Mouse (Mus musculus): ENCODE measurements around the gene Tmem144. TPM values are rescaled to one million over a fixed set of nuclear protein-coding genes. Genes with fewer than 3 reads are reported as not detected.

Tmem144 gene
- polyA plus RNA-seq, 1 experiment from 2014 or later, result 4.1 TPM

DNA sequence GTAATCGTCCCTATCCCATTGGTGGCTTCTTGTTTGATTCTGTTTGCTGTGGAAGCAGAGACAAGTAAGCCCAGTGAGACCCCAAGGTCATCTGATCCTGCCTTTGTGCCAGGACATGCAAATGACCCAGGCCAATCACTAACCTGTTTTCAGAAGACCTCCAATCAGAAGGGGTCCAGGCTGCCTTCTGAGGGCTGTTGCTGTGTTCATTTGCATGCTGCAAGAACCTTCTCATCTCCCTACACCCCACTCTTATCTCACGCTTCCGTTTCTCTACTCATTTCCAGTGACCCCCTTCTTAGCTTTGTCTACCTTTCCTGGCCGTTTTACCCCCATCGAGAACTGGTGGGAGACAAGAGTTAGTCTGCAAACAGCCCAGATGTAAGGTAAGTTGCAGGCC, 31.7 kb upstream of the Tmem144 start, which contains the start of gene Fam198b:
TSS of gene Fam198b (plus strand) at position 229 of the 400 bp plus-strand sequence.
- no peaks in the 10 kb centered on the region for H3K27me3 ChIP-seq (ENCODE audit: poor library complexity, severe bottlenecking)
- no peaks in the 10 kb centered on the region for H3K9me3 ChIP-seq
- peak within 1 kb of the TSS; percentile 25; the same call in 1 of the 2 replicates for H3K27ac ChIP-seq
- 70% methylated on average over 5 of the region's 5 CpGs for WGBS
- no peak within 1 kb of the TSS for H3K4me3 ChIP-seq
- DNase-seq (ENCODE audit: extremely low spot score, low spot score), result no peak
- H3K36me3 ChIP-seq (replicated peaks), result no peaks in the 10 kb centered on the region
- peaks cover 18% of the 10 kb centered on the region; the same call in 1 of the 2 replicates for H3K4me1 ChIP-seq

DNA sequence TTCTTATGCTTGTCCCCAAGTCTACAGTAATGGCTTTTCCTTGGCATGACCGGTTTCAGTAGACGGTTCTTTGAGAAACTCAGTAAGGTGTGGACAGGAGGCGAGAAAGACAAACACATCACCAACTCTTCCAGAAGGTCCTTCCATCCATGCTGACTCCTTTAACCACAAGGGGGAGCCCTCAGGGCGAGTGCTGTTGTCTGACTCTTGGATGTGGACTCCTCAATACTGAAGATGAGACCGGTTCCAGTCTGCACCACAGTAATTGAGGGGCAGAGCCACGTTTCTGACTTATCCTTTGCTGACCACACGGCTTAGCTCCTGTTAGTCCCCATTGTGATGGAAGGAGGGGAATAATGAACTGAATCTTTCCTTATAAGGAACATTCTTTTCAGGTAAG, 30.5 kb upstream of the Tmem144 start:
- peak; percentile 42 for DNase-seq (ENCODE audit: extremely low spot score, low spot score)
- WGBS, result 58% methylated on average over 7 of the region's 7 CpGs
- H3K36me3 ChIP-seq (replicated peaks), result no peaks in the 10 kb centered on the region
- no peak overlapping the region for H3K27ac ChIP-seq
- no peak overlapping the region for H3K4me3 ChIP-seq
- no peaks in the 10 kb centered on the region for H3K27me3 ChIP-seq (ENCODE audit: poor library complexity, severe bottlenecking)
- no peaks in the 10 kb centered on the region for H3K9me3 ChIP-seq
- H3K4me1 ChIP-seq, result peaks cover 22% of the 10 kb centered on the region

DNA sequence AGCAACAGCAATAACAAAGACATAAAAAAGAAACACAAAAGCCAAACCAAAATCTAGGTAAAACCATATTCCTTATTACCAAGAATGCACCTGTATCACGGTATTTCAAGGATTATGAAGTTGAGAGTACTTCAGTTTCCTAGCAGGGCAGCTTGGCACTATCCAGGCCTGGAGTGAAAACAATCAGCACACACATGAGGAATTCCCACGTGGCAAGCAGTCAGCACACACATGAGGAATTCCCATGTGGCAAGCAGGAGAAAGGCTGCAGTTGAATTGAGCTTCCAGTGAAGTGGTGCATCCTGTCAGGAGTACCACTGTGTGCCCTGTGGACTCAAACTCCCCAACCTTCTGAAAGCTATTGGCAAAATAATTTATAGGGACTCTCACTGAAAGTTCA, 29.1 kb upstream of the Tmem144 start:
- Histone ChIP-seq H3K4me3 (no peak overlapping the region), H3K4me1 (peaks cover 17% of the 10 kb centered on the region), H3K9me3 (no peaks in the 10 kb centered on the region), H3K36me3 (replicated peaks) (no peaks in the 10 kb centered on the region), H3K27ac (no peak overlapping the region), H3K27me3 (ENCODE audit: poor library complexity, severe bottlenecking) (no peaks in the 10 kb centered on the region)
- no peak for DNase-seq (ENCODE audit: extremely low spot score, low spot score)
- WGBS, result 64% methylated on average over 2 of the region's 2 CpGs

DNA sequence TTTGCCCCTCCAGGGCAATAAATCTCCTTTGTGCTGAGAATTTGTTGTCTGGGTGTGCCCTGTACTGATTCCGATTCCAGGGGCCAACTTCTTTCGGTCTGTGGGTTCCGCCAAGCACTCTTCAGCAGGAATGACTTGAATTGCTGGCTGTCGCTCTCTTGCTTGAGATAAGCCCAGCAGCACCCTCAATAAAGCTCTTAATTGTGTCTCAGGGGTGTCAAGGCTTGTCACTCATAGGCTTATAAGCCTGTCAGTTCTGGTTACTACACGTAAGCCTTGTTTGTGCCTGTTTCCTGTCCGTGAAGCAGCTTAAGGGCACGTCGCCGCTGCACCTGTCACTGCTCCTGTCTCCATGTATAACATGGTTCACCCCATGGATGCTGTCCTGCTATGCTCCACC, 26.7 kb upstream of the Tmem144 start:
- H3K36me3 ChIP-seq (replicated peaks), result no peaks in the 10 kb centered on the region
- H3K4me3 ChIP-seq, result no peak overlapping the region
- no peaks in the 10 kb centered on the region for H3K9me3 ChIP-seq
- 74% methylated on average over 9 of the region's 9 CpGs for WGBS
- DNase-seq (ENCODE audit: extremely low spot score, low spot score), result no peak
- no peak overlapping the region for H3K27ac ChIP-seq
- no peaks in the 10 kb centered on the region for H3K27me3 ChIP-seq (ENCODE audit: poor library complexity, severe bottlenecking)
- H3K4me1 ChIP-seq, result peaks cover 8% of the 10 kb centered on the region

DNA sequence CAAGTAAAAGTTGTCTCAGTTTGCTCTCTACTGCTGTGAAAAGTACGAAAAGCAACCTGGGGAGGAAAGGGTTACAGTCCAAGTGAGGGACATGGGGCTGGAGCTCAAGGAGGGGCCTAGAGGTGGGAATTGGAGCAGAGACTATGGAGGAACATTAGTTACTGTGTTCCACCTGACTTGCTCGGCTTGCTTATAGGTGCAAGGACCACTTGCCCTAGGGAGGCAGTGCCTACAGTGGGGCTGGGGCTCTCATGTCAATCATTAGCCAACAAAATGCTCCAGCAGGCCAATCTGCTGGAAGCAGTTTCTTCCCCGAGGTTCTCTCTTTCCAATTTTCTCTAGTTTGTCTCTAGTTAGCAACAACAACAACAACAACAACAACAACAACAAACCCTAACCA, 25.8 kb upstream of the Tmem144 start:
- WGBS, result 70% methylated on average over 3 of the region's 3 CpGs
- DNase-seq (ENCODE audit: extremely low spot score, low spot score), result no peak
- Histone ChIP-seq H3K4me3 (no peak overlapping the region), H3K36me3 (replicated peaks) (no peaks in the 10 kb centered on the region), H3K4me1 (peaks cover 6% of the 10 kb centered on the region; the same call in 1 of the 2 replicates), H3K9me3 (no peaks in the 10 kb centered on the region), H3K27ac (no peak overlapping the region), H3K27me3 (ENCODE audit: poor library complexity, severe bottlenecking) (no peaks in the 10 kb centered on the region)

DNA sequence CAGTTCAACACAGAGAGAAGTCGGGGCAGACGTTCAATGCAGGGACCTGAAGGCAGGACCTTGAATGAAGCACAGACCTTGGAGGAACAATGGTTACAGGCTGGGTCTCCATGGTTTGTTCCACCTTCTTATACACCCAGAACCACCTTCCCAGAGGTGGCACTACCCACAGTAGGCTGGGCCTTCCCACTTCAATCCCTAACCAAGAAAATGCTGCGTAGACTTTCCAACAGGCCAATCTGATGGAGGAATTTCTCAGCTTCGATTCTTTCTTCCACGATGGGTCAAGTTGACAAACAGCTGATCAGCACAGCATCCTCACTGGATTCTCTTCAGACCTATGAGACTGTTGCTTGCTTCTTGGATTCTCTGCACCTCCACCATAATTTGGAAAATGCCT, 22.9 kb upstream of the Tmem144 start:
- no peak for DNase-seq (ENCODE audit: extremely low spot score, low spot score)
- Histone ChIP-seq H3K36me3 (replicated peaks) (no peaks in the 10 kb centered on the region), H3K27ac (no peak overlapping the region), H3K9me3 (no peaks in the 10 kb centered on the region), H3K27me3 (ENCODE audit: poor library complexity, severe bottlenecking) (no peaks in the 10 kb centered on the region), H3K4me3 (no peak overlapping the region), H3K4me1 (peaks cover 6% of the 10 kb centered on the region; the same call in 1 of the 2 replicates)
- 95% methylated on average over 5 of the region's 5 CpGs for WGBS

DNA sequence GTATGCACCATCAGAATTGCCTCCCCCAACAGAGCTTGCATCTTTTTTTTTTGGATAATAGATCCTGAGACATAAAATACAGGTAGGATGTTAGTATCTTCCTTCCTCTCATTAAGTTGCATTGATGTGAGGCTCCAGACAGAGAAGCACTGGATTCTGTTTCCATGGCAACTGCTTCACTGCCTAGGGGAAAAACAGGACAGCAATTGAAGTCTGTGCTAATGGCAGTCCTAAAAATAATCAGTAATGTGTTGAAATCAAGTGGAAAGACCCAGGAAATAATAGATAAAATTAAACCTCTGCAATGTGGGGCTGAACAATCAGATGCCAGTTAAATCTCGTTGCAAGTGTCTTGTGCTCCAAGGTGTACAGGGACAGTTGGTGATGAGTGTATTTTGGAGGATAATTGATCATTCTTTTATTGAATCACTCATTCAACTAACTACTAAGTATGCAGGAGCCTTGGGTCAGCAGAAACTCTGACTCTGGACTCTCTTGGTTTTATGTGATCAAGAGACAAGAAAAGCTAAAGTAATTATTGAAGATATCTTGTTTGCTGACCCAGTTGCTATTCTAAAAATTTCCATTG, 14.6 kb upstream of the Tmem144 start:
- Histone ChIP-seq H3K27me3 (ENCODE audit: poor library complexity, severe bottlenecking) (no peaks in the 10 kb centered on the region), H3K9me3 (no peaks in the 10 kb centered on the region), H3K27ac (no peak overlapping the region), H3K36me3 (replicated peaks) (no peaks in the 10 kb centered on the region), H3K4me3 (no peak overlapping the region), H3K4me1 (0 out of 2 replicates have a peak, but pooled peaks cover 4% of the 10 kb centered on the region)
- DNase-seq (ENCODE audit: extremely low spot score, low spot score), result no peak
- WGBS, result 66% methylated on average over 1 of the region's 1 CpGs

DNA sequence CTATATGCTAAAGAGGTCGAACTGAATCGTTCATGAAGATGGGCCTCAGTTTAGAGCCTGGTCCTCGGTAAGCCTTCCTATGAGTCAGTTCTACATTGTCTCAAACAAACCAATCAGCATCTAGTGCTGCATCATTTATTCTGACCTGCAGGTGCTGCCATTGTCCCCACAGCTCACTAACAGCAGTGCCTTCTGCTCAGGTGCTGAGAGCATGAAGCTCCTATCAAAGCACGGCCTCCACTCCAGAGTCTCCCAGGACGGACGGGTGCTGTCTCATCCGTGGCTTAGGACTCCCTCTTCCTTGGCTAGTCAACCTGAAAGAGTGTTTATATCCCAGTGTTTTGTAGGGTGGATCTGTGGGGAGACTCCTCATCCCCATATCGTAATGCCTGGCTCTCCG, 14.0 kb upstream of the Tmem144 start:
- no peaks in the 10 kb centered on the region for H3K27me3 ChIP-seq (ENCODE audit: poor library complexity, severe bottlenecking)
- DNase-seq (ENCODE audit: extremely low spot score, low spot score), result no peak
- H3K4me1 ChIP-seq, result 0 out of 2 replicates have a peak, but pooled peaks cover 4% of the 10 kb centered on the region
- no peaks in the 10 kb centered on the region for H3K9me3 ChIP-seq
- H3K4me3 ChIP-seq, result no peak overlapping the region
- no peaks in the 10 kb centered on the region for H3K36me3 ChIP-seq (replicated peaks)
- H3K27ac ChIP-seq, result no peak overlapping the region
- 87% methylated on average over 9 of the region's 9 CpGs for WGBS

DNA sequence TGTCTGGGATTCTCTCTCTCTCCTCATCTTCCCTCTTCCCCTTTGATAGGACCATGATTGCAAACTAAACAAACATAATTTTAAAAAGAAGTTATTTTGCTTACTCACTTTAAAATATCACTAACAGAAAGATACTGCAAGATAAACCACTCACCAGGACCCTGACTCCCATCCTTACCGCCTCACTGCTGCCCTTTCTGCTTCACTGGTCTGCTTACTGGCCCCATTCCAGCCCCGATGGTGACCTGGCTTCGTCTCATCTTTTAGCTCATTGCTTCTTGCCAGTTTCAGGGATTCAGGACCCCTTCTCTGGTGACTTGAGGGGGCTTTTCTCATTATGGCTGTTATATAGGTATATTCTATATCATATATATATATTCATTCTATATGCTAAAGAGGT, 13.5 kb upstream of the Tmem144 start:
- Histone ChIP-seq H3K36me3 (replicated peaks) (no peaks in the 10 kb centered on the region), H3K9me3 (no peaks in the 10 kb centered on the region), H3K27ac (no peak overlapping the region), H3K4me1 (0 out of 2 replicates have a peak, but pooled peaks cover 4% of the 10 kb centered on the region), H3K27me3 (ENCODE audit: poor library complexity, severe bottlenecking) (no peaks in the 10 kb centered on the region), H3K4me3 (no peak overlapping the region)
- no peak for DNase-seq (ENCODE audit: extremely low spot score, low spot score)
- WGBS, result 92% methylated on average over 3 of the region's 3 CpGs

DNA sequence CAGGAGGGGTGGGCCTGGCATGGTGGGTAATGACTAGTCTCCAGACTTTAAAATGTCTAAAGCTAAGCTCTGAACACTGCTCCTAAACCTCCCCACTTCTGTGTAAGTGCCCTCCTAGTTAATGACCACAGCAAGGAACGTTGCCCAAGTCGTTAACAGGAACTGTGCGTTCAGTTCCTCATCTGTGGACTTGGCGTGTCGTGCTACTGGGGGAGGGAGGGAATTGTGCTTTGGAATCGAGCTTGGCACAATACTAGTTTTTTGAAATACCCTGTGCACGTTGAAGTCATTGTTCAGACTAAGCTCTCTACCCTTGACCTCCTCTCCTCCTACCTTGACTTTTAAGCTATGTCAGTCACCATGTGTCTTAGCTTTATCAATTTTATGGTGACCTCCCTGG, 12.3 kb upstream of the Tmem144 start:
- 86% methylated on average over 7 of the region's 7 CpGs for WGBS
- H3K9me3 ChIP-seq, result no peaks in the 10 kb centered on the region
- no peak overlapping the region for H3K27ac ChIP-seq
- H3K27me3 ChIP-seq (ENCODE audit: poor library complexity, severe bottlenecking), result no peaks in the 10 kb centered on the region
- H3K4me3 ChIP-seq, result no peak overlapping the region
- DNase-seq (ENCODE audit: extremely low spot score, low spot score), result no peak
- H3K36me3 ChIP-seq (replicated peaks), result no peaks in the 10 kb centered on the region
- H3K4me1 ChIP-seq, result 0 out of 2 replicates have a peak, but pooled peaks cover 4% of the 10 kb centered on the region

DNA sequence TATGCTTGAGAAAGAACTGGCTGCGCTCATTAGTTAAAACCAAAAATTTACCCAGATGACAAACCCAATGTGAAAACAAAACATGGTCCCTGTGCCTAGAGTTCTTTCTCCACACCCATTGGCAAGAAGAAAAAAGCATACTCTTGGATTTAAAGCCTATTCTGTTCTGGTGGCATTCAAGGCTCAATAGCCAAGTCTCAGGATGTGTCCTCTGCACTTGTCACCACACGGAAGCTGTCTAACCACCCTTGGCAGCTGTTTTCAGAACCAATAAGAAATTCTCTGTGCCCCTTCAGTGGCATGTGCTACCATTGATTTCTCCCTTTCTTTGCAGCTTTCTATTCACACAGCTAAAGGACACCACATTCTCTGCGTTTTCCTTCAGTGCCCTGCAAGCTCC, 5.6 kb upstream of the Tmem144 start:
- H3K9me3 ChIP-seq, result no peaks in the 10 kb centered on the region
- H3K27me3 ChIP-seq (ENCODE audit: poor library complexity, severe bottlenecking), result no peaks in the 10 kb centered on the region
- no peaks in the 10 kb centered on the region for H3K36me3 ChIP-seq (replicated peaks)
- DNase-seq (ENCODE audit: extremely low spot score, low spot score), result no peak
- 77% methylated on average over 3 of the region's 3 CpGs for WGBS
- H3K4me1 ChIP-seq, result 0 out of 2 replicates have a peak, but pooled peaks cover 2% of the 10 kb centered on the region
- H3K4me3 ChIP-seq, result no peak overlapping the region
- H3K27ac ChIP-seq, result no peak overlapping the region

DNA sequence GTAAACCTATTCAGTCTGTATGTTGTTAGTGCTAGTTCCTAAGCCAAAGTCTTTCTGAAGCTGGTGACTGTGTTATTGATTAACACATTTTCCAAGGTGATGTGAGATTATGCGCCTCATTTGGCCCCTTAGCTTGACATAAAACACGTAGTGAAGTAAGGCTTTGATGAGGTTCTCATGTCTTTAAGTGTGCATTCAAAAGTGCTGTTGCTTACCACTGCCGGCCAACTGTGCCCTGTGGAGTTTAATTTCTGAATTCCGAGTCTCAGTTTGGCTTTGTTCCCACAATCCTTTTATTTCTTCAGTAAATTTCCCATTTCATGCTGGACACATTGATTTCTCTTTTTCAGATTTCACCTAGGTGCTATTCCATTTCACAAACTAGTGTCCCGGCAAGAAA, 5.2 kb upstream of the Tmem144 start:
- H3K9me3 ChIP-seq, result no peaks in the 10 kb centered on the region
- H3K36me3 ChIP-seq (replicated peaks), result no peaks in the 10 kb centered on the region
- H3K4me1 ChIP-seq, result peaks cover 3% of the 10 kb centered on the region; the same call in 1 of the 2 replicates
- 87% methylated on average over 5 of the region's 5 CpGs for WGBS
- H3K27me3 ChIP-seq (ENCODE audit: poor library complexity, severe bottlenecking), result no peaks in the 10 kb centered on the region
- H3K27ac ChIP-seq, result no peak overlapping the region
- H3K4me3 ChIP-seq, result no peak overlapping the region
- no peak for DNase-seq (ENCODE audit: extremely low spot score, low spot score)

DNA sequence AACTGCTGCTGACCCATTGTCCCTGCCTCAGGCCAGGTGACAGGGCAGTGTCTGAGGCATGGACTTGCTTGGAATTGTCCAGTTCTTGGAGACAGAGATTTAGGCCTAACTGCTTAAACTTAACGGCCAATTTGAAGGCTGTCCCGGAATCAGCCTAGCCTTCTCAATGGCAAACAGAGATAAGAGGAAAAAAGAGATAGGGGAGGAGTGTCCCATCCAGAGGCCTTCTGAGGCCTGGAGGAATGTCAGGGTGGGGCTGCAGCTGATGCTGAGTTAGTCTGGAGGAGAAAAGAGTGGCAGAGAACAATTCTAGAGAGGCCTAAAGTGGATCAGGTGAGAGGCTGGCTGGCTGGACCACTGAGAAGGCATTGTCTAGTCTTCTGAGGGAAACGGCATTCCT, 465 bp downstream of the Tmem144 start:
- Histone ChIP-seq H3K27ac (no peak overlapping the region), H3K9me3 (no peaks in the 10 kb centered on the region), H3K27me3 (ENCODE audit: poor library complexity, severe bottlenecking) (no peaks in the 10 kb centered on the region), H3K4me3 (no peak overlapping the region), H3K4me1 (peaks cover 7% of the 10 kb centered on the region; the same call in 1 of the 2 replicates), H3K36me3 (replicated peaks) (no peaks in the 10 kb centered on the region)
- DNase-seq (ENCODE audit: extremely low spot score, low spot score), result no peak
- WGBS, result 84% methylated on average over 3 of the region's 3 CpGs

All from forebrain, embryonic 10.5 days (tissue).